Mouse (Mus musculus): ENCODE data around the gene Pik3r4.

Gene Pik3r4

DNA sequence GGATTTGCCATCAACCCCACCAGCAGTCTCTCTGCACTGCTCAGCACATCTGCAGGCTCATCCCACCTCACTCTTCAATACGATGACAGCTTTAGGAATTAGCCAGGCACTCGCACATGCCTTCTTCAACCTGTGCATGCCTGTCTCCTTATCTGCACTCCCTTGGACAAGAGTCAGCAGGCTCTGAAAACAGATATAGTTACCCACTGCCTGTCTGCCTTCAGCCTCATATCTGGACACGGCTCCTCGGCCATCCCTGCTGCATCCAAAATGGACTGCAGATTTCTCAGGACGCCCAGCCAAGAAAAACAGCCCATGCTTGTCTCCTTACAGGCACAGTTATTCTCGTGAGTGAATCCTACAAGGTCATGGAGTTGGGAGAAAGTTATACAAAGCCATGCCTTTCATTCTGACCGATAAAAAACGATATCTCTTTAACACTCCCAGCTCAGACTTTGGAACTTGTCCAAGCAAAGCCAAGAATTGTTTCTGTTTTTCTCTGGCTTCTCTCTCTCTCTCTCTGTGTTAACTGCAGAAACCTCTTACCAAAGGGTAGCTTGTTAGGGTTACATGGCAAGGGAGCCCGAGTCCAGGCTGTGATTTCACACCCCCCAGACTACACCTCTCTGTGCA is 55.1 kb downstream of the Pik3r4 start:
- DNase-seq = peak; percentile 59

DNA sequence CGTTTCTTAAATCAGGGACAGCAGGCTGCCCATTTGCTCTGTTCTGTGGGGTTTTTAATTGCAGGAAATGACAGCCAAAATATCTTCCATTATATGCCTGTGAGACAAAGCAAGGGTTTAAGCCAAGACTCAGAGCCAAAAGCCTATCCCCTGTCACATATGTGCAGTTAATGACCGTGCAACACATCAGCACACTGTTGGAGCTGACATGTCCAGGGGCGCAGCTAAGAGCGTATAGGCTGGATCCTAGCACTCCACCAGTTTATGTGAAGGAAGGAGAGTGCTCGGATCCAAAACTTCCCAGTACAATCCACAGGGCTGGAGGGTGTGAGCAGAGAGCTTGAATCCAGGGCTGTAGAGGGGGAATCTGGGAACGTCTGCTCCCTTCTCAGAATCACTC is 57.9 kb downstream of the Pik3r4 start:
- DNase-seq = no peak

DNA sequence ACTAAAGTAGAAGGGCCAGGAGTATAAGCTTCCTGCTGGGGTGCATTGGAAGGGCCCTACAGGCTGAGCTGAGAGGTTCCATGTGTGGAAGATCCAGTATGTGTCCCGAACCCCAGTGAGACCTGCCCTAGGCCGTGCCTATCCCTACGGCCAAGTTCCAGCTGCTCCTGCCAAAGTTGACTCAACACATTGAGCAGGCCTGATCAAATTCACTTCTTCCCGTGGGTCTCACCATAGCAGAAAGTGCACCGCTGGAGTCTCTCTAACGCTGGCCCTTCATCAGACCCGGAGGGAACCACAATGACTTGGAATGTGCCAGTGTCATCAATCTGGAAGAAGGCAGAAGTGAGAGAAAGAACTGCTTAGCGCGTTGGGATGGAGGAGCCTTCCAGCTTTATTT is 59.2 kb downstream of the Pik3r4 start:
- DNase-seq = no peak

DNA sequence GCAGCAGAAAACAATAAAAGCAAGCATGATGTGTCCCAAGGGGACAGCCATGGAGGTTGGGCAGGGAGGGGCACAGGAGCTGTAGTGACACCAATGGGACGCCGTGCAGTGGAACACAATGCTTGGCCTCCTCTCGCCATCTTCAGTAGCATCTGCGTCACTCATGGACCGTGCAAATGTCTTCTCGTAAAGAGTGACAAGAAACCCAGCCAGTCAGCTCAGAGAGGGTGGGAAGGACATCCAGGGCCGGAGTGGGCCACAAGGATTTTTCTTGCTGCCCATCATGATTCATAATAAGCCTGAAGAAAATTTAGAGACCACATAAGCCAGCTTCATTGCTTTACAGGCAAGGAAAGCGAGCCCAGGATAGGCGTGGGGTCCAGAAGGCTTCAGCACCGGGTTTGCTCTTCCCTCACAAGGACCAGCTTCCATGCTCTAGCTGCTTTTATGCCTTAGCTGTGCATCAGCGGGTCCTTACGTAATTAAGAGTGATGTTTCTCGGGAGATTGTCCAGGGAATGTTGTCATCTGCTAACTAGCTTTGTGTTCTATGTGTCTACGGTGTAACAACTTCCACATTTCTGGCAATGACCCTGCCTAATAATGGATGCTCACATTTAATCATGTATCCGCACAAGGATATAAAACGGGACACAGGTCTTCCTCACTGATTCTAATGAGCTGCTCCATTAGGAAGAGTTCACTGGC is 61.6 kb downstream of the Pik3r4 start:
- no peak for DNase-seq

DNA sequence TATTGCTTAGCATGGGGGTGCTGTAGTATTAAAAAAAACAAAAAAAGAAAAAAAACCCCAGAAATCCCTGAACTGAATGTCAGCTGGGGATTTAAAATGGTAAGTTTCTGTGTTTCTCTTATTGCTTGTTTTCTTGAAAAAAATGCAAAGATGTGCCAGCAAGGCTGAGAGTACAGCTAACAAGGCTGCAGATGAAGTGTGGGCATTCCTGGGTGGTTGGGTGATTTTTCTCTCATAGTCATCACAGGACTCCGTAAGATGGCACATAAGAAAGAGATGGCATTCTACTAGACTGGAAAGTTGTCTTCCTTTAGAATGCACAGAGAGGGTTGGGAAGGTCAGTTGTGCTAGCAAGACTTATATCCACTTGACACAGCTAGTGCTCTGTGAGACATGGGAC is 62.2 kb downstream of the Pik3r4 start:
- no peak for DNase-seq

DNA sequence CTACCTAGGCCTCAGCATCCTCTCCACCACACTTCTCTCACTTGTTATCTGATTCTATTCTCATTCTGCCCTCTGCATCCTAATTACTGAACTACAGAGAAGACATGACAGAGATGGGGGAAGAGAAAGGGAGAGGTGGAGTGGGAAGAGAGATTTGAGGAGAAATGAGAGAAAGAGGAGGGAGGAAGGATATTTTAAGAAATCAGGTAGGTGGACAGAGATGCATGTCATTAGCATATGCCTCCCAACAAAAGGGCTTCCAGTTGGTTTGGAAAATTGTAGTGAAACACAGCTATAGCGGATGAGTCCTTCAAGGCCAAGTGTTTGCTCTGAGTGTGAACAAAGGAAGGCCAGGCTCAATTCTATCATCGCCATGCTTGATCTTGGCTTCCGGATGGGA is 69.3 kb downstream of the Pik3r4 start:
- no peak for DNase-seq

DNA sequence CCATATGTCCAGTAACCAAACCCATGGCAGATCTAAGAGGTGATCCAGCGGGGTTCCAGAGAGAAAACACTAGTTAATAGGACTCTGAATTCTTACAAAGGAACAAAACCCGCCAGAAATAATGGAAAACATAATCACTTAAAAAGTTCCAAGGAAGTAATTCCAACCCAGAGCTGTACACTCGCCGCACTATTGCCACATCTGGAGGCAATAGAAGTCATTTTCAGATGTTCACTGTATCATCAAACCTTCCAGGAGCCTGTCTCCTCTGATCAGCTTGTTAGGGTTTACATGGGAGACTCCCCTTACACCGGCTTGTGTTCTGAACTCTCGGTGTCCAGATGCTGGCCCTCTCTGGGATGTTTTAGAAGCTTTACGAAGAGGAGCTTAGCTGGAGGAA is 76.6 kb downstream of the Pik3r4 start:
- no peak for DNase-seq

DNA sequence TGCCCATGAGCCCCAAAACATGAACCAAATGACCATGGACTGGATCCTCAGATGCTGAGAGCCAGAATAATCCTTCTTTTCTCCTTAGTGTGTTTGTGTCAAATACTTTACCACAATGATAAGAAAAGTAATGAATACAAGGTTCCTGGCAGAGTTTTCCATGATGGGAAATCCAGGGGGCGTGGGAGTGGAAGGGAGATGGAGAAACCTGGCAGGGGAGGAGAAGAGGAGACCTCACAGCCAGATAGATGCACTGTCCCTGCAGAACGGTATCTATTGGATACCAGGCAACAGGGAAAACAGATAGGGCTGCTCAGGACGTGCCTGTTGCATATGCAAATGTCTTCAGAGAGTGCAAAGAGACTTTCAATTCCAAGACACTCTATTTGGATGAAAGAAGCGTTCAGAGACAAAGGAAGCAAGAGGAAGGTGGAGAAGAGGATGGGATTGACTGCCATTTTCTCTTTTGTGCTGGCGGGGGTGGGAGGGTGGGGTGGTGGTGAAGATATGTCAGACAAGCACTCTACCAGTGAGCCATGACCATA is 77.1 kb downstream of the Pik3r4 start:
- DNase-seq = no peak

DNA sequence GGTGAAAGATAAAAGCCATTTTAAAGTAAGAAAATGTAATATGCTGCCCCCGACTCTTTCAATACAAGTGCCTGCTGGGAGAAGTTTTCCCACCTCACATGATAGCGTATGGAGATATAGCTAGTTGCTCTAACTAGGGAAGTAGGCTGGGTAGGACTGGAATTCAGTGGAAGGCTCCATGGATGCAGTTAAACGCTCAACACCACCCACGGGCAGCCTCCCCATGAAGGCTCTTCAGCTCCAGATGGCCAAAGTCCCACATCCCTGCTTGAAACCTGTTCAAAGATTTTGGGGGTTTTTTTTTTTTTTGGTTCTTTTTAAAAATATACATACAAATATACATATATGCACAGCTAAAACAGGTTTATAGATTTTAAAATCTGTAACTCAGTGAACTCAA is 77.7 kb downstream of the Pik3r4 start:
- no peak for DNase-seq

DNA sequence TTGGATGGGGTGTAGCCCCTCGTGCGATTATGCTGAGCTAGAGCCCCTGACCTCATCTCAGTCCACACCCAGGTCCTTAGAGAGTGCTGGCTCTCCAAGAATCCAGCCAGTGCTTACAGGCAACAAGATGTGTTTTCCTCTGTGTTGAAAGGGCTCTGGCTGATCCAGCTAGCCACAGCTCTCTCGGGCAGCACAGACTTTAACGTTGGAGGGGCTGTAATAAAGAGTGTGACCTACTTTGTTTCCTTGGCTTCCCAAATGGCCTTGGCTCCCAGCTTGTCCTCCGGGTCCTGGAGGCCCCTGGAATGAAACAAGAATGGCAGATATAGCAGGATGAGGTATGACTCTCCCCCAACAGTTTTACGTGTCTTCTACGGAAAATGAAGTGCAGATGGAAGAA is 89.2 kb downstream of the Pik3r4 start:
- no peak for DNase-seq

DNA sequence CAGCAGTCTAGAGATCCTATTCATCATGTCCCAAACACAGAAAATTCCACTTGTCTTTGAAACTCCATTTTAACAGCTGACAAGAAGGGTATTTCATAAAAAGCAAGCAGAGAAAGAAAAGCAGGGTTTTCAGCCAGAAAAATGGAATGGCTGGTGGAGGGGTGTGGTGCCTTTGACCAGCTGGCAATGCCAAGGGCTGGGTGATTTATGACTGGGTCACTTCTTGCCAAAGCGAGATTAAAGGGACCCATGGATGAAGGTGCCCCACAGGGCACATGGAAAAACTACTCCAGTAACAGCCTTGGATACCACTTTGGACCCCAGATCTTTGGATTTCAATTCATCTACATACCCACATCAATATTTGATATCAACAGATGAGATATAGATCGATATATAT is 91.9 kb downstream of the Pik3r4 start:
- DNase-seq = no peak

DNA sequence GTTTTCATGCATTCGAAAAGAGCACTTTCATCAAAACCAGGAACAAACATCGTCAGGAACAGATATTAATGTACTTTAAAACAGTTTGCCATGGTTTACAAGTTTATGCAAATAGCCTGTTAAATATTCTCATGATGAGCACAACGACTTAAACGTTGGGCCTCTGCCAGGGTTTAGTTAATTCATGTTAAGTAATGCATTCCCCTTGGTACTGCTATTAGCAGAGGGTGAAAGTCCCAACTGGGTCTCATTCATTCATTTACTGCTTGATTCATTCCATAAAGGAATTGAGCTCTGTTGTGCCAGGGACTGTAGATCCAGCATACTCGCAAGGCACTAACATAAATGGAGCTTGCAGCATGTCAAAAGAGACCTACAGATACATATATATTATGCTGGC is 92.4 kb downstream of the Pik3r4 start:
- no peak for DNase-seq

All from lung, postnatal 36 days (tissue).